Mouse (Mus musculus) lung, embryonic 16.5 days (tissue): ENCODE results near the gene Sbf2. TPM values are rescaled to one million over a fixed set of nuclear protein-coding genes. Genes with fewer than 3 reads are reported as not detected.

ENCODE experiments used
- ATAC-seq: fragments of 200-750 bp; cut with Nextera tagmentation; 2 replicates; pipeline ENCODE4 v1.8.0; 2017; ENCODE audit warnings: low read depth, mild to moderate bottlenecking, moderate library complexity
- H3K27ac ChIP-seq: fragments of 300-500 bp; sonication (generic); 2 replicates; pipeline ENCODE4 v1.5.1; 2014; ENCODE audit warnings: mild to moderate bottlenecking, control low read depth, low read length
- H3K27me3 ChIP-seq: fragments of 300-500 bp; sonication (generic); 2 replicates; pipeline ENCODE4 v1.6.1; 2014; ENCODE audit warnings: low read depth, low read length, mixed read lengths; ENCODE audit not compliant: control insufficient read depth, insufficient read depth
- H3K36me3 ChIP-seq: fragments of 300-500 bp; sonication (generic); 2 replicates; pipeline ENCODE4 v1.6.1; 2014; ENCODE audit warnings: low read length; ENCODE audit not compliant: control insufficient read depth, insufficient read depth
- H3K4me1 ChIP-seq: fragments of 300-500 bp; sonication (generic); replicated peaks from 2 replicates; pipeline ENCODE4 v1.6.1; 2014; ENCODE audit warnings: low read length, mixed read lengths; ENCODE audit not compliant: control insufficient read depth, insufficient read depth
- H3K4me2 ChIP-seq: fragments of 300-500 bp; sonication (generic); 2 replicates; pipeline ENCODE4 v1.6.1; 2014; ENCODE audit warnings: low read depth, low read length, control low read depth
- H3K4me3 ChIP-seq: fragments of 300-500 bp; sonication (generic); 2 replicates; pipeline ENCODE4 v1.5.1; 2014; ENCODE audit warnings: mild to moderate bottlenecking, low read length, control low read depth
- H3K9ac ChIP-seq: fragments of 300-500 bp; sonication (generic); 2 replicates; pipeline ENCODE4 v1.6.1; 2014; ENCODE audit warnings: low read length, control low read depth
- H3K9me3 ChIP-seq: fragments of 300-500 bp; sonication (generic); 2 replicates; pipeline ENCODE4 v1.6.1; 2016; ENCODE audit warnings: low read length; ENCODE audit not compliant: control insufficient read depth
- WGBS: fragments of 180-500 bp; shearing (Covaris S2); extraction: QIAGEN DNeasy Blood & Tissue Kit; methylation state at CpG from one replicate; pipeline ENCODE4 v1.1.7; 2014; 5-methylcytosine and 5-hydroxymethylcytosine counted together
- polyA plus RNA-seq: library from polyadenylated mRNA; unstranded; fragments of >200 nt; fragmentation: Nextera tagmentation; extraction: Ambion mirVana; gene quantifications from 2 replicates; pipeline ENCODE4 v1.2.1, GENCODE M21; 2015

Gene Sbf2
- polyA plus RNA-seq, 1 experiment from 2014 or later: 37.9 TPM

GRCm38 (mm10) chr7:110298090-110298489 lies 316.6 kb downstream of the Sbf2 start:
- Histone ChIP-seq H3K9ac (no peak overlapping the region), H3K9me3 (no peaks in the 10 kb centered on the region), H3K4me1 (peaks cover 14% of the 10 kb centered on the region), H3K27ac (peak overlapping the region; percentile 88), H3K36me3 (no peaks in the 10 kb centered on the region), H3K4me3 (no peak overlapping the region), H3K4me2 (no peak overlapping the region), H3K27me3 (no peaks in the 10 kb centered on the region)
- whole genome bisulfite sequencing: 78% methylated on average over 7 of the region's 7 CpGs
- ATAC-seq: no peak

GRCm38 (mm10) chr7:110297611-110298010 lies 317.1 kb downstream of the Sbf2 start:
- Histone ChIP-seq H3K4me1 (peaks cover 14% of the 10 kb centered on the region), H3K9ac (peak overlapping the region; percentile 51), H3K4me3 (no peak overlapping the region), H3K4me2 (no peak overlapping the region), H3K36me3 (no peaks in the 10 kb centered on the region), H3K27ac (peak overlapping the region; percentile 88), H3K9me3 (no peaks in the 10 kb centered on the region), H3K27me3 (no peaks in the 10 kb centered on the region)
- WGBS: 33% methylated on average over 4 of the region's 4 CpGs
- no peak for ATAC-seq

GRCm38 (mm10) chr7:110296889-110297603 lies 317.7 kb downstream of the Sbf2 start:
- no peak overlapping the region for H3K4me2 ChIP-seq
- H3K27me3 ChIP-seq: no peaks in the 10 kb centered on the region
- no peaks in the 10 kb centered on the region for H3K36me3 ChIP-seq
- H3K9ac ChIP-seq: peak overlapping the region; percentile 51
- H3K27ac ChIP-seq: peak overlapping the region; percentile 88
- H3K9me3 ChIP-seq: no peaks in the 10 kb centered on the region
- peak; percentile 96 for ATAC-seq
- peaks cover 14% of the 10 kb centered on the region for H3K4me1 ChIP-seq
- WGBS: 20% methylated on average over 17 of the region's 17 CpGs
- no peak overlapping the region for H3K4me3 ChIP-seq

GRCm38 (mm10) chr7:110289647-110290046 lies 325.1 kb downstream of the Sbf2 start:
- H3K27me3 ChIP-seq: no peaks in the 10 kb centered on the region
- H3K9ac ChIP-seq: no peak overlapping the region
- no peaks in the 10 kb centered on the region for H3K36me3 ChIP-seq
- H3K27ac ChIP-seq: peak overlapping the region; percentile 87; the same call in 1 of the 2 replicates
- 76% methylated on average over 4 of the region's 4 CpGs for WGBS
- no peak overlapping the region for H3K4me3 ChIP-seq
- no peak for ATAC-seq
- no peak overlapping the region for H3K4me2 ChIP-seq
- H3K9me3 ChIP-seq: no peaks in the 10 kb centered on the region
- H3K4me1 ChIP-seq: peaks cover 21% of the 10 kb centered on the region

- WGBS: 44% methylated on average over 6 of the region's 6 CpGs
- Histone ChIP-seq H3K9ac (no peak overlapping the region; the same call in 1 of the 2 replicates), H3K4me3 (no peak overlapping the region), H3K36me3 (no peaks in the 10 kb centered on the region), H3K27ac (peak overlapping the region; percentile 87), H3K27me3 (no peaks in the 10 kb centered on the region), H3K4me2 (no peak overlapping the region), H3K4me1 (peaks cover 21% of the 10 kb centered on the region), H3K9me3 (no peaks in the 10 kb centered on the region)
- peak; percentile 80 for ATAC-seq
Measured at GRCm38 (mm10) chr7:110288731-110289191, 326.0 kb downstream of the Sbf2 start.

GRCm38 (mm10) chr7:110288191-110288604 lies 326.5 kb downstream of the Sbf2 start:
- H3K4me2 ChIP-seq: no peak overlapping the region
- 65% methylated on average over 4 of the region's 4 CpGs for WGBS
- no peaks in the 10 kb centered on the region for H3K9me3 ChIP-seq
- no peaks in the 10 kb centered on the region for H3K36me3 ChIP-seq
- ATAC-seq: peak; percentile 24
- H3K9ac ChIP-seq: peak overlapping the region; percentile 22
- H3K27ac ChIP-seq: peak overlapping the region; percentile 87
- H3K27me3 ChIP-seq: no peaks in the 10 kb centered on the region
- H3K4me1 ChIP-seq: peaks cover 21% of the 10 kb centered on the region
- H3K4me3 ChIP-seq: no peak overlapping the region

GRCm38 (mm10) chr7:110287476-110288071 lies 327.1 kb downstream of the Sbf2 start:
- H3K9ac ChIP-seq: peak overlapping the region; percentile 22; the same call in 1 of the 2 replicates
- no peaks in the 10 kb centered on the region for H3K27me3 ChIP-seq
- H3K4me3 ChIP-seq: no peak overlapping the region
- H3K4me2 ChIP-seq: no peak overlapping the region
- peak overlapping the region; percentile 87 for H3K27ac ChIP-seq
- no peaks in the 10 kb centered on the region for H3K9me3 ChIP-seq
- H3K36me3 ChIP-seq: no peaks in the 10 kb centered on the region
- whole genome bisulfite sequencing: 51% methylated on average over 8 of the region's 8 CpGs
- ATAC-seq: peak; percentile 65
- H3K4me1 ChIP-seq: peaks cover 21% of the 10 kb centered on the region

GRCm38 (mm10) chr7:110286838-110287475 lies 327.8 kb downstream of the Sbf2 start:
- H3K9ac ChIP-seq: no peak overlapping the region
- 5% methylated on average over 12 of the region's 12 CpGs for WGBS
- H3K27ac ChIP-seq: peak overlapping the region; percentile 87
- H3K9me3 ChIP-seq: no peaks in the 10 kb centered on the region
- 0 out of 2 replicates have a peak, but pooled peaks cover 2% of the 10 kb centered on the region for H3K36me3 ChIP-seq
- no peaks in the 10 kb centered on the region for H3K27me3 ChIP-seq
- 0 out of 2 replicates have a peak overlapping the region, but pooled peaks have one; percentile 10 for H3K4me2 ChIP-seq
- peak; percentile 81 for ATAC-seq
- peaks cover 21% of the 10 kb centered on the region for H3K4me1 ChIP-seq
- no peak overlapping the region for H3K4me3 ChIP-seq

GRCm38 (mm10) chr7:110286198-110286732 lies 328.5 kb downstream of the Sbf2 start:
- H3K27me3 ChIP-seq: no peaks in the 10 kb centered on the region
- no peak for ATAC-seq
- WGBS: 71% methylated on average over 8 of the region's 8 CpGs

More at GRCm38 (mm10) chr7:110286198-110286732, 328.5 kb downstream of the Sbf2 start:
- H3K36me3 ChIP-seq: peaks cover 6% of the 10 kb centered on the region; the same call in 1 of the 2 replicates
- H3K9me3 ChIP-seq: no peaks in the 10 kb centered on the region
- no peak overlapping the region for H3K4me3 ChIP-seq
- no peak overlapping the region for H3K4me2 ChIP-seq
- H3K27ac ChIP-seq: no peak overlapping the region
- H3K9ac ChIP-seq: no peak overlapping the region
- peaks cover 21% of the 10 kb centered on the region for H3K4me1 ChIP-seq
